In the genomic region with DNA sequence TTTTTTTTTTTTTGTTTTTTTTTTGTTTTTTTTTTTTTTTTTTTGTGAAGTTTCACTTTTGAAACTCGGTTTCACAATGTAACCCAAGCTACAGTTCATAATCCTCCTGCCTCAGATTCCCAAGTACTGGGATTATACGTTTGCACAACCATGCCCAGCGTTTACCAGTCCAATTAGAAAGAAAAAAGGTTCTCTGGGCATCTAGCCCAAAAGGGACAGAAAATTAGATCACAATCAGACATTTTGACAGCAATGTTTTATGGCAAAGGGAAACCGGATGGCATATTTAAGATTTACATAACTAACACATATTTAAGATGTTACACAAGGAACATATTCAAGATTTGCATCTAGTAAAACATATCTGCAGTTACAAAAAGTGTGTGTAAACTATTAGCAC, we compare ENCODE assay signal across 12 mouse cellular contexts.
"Had no signal": no experiment of that assay in that cellular context is flagged by ENCODE, and none has a peak within 500 bp of the region (broad histone marks: within the 10 kb centered on the region; RNA-seq: fewer than 3 reads in every experiment).

No protein-coding gene starts in this region.

- DNase-seq: kidney, postnatal 10 days; kidney, postnatal 36 days; layer of hippocampus, postnatal 36 days; liver, embryonic 13.5 days; lung, adult 2 months; lung, postnatal 14 days; lung, postnatal 4 days; midbrain, embryonic 14.5 days; right cerebral cortex, adult 18-20 months; right cerebral cortex, postnatal 14 days; right cerebral cortex, postnatal 4 days; thymus, postnatal 36 days had no signal
